Mouse (Mus musculus): ENCODE results near the gene Myo1d.

Gene Myo1d

DNA sequence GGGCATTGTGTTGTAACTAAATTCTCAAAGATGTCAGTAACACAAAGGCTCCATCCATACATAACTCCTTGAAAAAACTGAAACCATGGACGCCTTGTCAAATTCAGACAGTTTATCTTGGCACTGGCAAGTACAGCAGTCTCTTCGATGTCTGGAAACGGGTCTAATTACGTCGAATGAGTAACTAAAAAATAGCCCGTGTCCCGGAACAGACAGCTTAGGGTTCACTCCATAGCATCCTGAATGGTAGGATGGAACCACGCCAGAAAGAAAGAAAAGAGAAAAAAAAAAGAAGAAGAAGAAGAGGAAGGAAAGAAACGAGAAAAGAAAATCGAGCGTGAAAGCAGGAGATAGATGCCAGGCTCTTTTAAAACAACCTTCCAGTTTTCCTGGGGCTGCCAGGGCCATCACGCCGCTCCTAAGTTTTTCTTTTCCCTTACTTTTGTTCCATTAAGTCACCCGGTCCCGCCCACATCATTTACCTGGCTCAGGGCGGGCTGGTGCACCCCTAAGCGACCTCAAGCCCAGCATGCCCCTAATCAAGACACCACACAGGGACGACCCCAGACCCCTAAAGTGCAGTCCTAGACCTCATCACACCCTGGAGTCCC is 804 bp downstream of the Myo1d start:
- DNase-seq (ENCODE audit: low spot score) = no peak

DNA sequence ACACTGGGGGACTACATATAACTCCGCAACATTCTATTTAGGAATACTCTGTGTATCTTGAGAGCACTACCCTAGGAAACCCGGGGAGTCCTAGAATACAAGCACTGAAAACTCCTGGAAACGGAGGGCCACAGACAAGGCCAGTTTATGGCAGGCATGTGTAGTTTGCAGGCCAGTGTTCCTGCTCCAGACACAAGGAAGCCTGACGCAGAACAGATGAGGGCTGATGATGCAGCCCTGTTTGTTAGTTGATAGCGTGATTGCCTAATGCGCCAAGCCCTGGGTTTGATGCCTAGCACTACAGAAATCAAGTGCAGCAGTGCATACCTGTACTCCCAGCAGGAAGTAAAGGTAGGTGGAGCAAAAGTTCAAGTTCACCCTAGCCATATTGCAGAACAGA is 1.7 kb downstream of the Myo1d start:
- no peak for DNase-seq (ENCODE audit: low spot score)

DNA sequence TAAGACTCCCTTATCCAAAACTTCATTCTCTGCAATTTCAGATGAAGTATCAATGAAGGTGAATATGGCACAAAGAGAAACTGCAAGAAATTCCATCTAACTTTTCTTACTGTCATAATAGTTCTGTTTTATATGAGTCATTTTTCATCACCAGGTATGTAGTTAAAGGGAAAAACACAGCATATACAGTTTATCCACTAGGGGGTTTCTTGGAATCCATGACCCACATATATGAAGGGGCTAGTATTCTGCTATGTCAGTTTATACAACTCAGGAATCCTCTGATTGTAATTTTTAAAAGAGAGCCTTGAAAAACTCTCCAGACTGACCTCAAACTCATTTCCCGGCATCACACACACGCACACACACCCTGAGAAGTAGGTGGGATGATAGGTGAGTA is 2.1 kb downstream of the Myo1d start:
- no peak for DNase-seq (ENCODE audit: low spot score)

DNA sequence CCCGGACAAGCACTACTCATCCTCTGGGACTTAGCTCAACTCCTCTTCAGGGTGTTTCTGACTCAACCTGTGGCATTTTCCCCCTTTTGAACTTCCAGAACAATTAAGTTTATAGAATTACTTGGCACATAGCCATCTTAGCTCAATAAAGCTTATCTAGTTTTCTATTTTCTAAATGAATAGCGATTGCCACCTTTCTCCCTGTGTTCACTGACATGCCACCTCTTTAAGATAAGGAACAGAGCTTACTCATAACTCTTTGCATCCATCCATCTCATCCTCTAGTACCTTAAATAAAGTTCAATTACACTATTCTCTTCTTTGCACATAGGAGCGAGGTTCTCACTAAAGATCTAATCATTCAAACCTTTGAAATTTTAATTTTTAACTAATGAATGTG is 4.3 kb downstream of the Myo1d start:
- no peak for DNase-seq (ENCODE audit: low spot score)

DNA sequence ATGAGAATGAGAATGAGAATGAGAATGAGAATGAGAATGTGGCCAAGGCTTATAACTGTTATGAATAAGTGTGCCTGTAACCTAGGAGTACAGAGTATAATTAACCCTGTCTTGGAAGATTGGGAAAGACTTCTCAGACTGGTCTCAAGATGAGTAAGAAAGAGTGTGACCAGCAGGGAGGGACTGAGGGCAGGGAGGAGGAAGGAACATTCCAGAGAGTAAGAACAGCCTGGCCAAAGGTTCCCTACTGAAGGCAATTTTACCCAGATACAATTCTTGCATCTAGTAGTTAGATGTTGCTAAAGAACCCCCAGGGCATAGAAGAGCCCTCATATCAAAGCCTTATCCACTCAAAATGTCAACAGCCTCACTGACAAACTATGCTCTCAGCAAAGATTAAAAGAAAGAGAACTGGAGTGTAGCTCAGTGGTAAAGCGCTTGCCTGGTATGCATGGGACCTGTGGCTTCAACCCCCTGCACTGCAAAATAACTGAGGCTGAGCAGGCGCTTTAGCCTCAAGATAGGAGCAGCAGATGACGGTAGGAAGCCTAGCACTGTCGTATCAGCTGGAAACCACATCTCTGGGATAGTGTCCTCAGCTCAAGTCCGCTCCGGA is 7.1 kb downstream of the Myo1d start:
- DNase-seq (ENCODE audit: low spot score) = no peak

DNA sequence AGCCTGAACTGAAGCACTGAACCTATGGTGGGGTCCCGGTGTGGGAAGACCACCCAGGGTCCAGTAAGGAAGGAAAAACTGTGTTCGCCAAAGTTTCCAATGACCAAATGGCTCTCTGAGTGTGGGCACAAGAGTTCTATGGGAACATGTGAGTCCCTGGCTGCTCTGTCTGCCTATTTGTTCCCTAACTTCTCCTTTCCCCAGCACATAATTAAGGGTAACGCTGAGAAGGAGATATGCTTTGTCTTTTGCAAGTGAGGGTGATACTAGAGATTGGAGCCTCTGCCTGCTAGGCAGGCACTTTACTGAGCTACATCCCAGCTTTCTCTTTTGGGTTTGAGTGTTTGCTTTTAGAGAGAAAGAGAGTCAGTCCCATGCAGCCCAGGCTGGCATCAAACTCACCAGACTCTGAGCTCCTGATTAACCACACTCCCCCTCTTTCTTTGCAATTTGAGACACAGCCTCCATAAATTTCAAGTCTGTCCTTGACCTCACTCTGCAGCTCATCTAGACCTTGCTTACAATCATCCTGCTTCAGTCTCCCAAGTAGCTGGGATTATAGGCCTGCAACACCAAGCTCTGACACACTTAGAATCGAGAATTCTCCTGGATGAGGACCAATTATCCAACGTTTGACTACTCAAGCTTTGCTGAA is 8.1 kb downstream of the Myo1d start:
- no peak for DNase-seq (ENCODE audit: low spot score)

DNA sequence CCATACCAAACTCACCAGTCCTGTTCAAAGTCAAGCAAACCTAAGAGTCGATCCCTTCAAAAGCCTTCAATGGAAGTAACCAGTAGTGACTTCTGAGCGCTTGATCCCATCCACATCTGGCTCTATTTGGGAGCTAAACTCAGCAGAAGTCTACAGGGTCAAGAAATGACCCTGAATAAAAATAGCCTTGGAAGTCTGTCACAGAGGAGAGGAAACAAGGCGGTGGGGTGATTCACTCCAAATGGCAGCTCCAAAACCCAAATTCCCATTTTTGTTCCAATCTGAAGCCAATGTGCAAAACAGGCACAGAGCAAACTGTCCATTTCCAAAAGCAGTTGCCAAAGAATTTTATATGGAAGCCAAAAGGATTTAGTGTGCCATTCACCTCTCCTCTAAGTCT is 8.6 kb downstream of the Myo1d start:
- DNase-seq (ENCODE audit: low spot score) = no peak

DNA sequence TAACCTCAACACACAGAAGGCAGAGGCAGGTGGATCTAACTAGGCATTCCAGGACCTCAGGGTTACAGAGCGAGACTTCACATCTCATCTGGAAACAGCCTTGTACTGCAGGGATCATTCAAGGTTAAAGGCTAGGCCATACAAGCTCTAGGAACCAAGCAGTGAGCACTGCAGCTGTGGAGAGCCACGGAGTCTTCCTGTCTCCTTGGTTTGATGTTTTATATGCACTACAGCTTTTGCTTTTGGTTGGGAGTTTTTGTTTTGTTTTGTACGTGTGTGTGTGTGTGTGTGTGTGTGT is 12.6 kb downstream of the Myo1d start:
- DNase-seq (ENCODE audit: low spot score) = no peak

DNA sequence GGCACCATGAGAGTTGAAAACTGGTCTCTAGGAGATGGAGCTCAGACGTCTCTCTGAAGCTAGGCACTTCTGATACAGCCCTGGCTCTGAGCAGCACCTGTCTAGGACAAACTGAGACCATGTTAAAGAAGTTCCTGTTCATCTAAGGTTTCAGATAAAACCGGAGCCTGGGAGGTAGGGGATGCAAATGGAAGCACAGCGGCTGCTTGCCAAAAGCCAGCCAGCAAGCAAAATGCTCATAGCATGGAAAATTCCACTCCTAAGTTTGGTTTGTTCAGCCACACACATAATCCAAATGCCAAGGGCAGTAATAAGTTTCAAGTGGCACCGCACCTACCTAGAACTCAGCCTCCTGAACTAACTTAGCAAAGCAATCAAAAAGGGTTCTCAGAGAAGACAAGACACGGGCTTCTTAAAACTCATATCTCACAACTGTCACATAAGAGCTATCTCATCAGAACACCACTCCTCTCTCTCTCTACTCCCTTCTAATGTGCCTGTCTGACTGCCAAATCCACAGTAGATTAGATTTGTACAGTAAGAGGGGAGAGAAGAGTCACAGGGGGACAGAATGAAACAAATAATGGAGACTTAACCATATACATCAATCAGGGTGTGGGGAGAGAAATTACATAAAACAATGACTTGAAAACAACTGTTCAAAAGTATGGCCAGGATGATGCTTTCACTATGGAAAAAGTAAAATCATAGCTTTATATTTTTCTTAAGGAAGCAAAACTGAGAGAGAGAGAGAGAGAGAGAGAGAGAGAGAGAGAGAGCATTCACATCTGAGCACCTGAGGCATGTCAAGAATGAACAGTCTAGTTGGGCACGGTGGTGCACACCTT is 13.1 kb downstream of the Myo1d start:
- DNase-seq (ENCODE audit: low spot score) = no peak

DNA sequence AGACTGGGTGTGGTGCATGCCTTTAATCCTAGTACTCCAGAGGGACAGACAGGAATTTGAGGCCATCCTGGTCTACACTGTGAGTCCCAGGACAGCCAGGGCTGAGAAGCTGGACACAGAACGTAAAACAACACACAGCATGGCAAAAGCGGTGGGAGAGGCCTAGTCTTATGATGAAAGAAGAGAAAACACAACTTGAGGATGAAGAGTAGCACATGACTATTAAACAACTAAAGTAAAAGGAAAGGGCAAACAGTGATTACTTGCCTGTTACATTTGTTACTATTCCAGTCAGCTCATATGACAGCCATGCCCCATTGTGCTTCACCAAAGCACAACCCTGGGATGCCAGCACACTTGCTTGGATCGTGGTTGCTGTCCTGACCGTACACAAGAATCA is 13.8 kb downstream of the Myo1d start:
- no peak for DNase-seq (ENCODE audit: low spot score)

DNA sequence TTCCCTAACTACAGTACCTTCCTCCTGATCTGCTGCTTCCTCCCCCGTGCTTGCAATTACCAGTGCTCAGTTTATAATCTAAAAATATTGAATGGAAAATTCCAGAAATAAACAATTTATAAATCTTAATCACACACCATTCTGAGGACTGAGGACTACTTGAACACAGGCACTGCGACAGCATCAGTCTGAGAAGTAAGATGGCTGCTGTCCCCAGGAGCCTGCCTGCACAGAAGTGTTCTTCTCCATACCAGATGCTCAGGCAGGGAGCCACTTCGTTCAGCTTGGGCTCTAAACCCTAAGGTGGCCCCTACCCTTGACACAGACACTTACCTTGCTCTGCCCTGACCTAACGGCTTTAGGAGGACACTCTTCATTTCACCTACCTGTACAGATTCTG is 17.8 kb downstream of the Myo1d start:
- DNase-seq (ENCODE audit: low spot score) = no peak

DNA sequence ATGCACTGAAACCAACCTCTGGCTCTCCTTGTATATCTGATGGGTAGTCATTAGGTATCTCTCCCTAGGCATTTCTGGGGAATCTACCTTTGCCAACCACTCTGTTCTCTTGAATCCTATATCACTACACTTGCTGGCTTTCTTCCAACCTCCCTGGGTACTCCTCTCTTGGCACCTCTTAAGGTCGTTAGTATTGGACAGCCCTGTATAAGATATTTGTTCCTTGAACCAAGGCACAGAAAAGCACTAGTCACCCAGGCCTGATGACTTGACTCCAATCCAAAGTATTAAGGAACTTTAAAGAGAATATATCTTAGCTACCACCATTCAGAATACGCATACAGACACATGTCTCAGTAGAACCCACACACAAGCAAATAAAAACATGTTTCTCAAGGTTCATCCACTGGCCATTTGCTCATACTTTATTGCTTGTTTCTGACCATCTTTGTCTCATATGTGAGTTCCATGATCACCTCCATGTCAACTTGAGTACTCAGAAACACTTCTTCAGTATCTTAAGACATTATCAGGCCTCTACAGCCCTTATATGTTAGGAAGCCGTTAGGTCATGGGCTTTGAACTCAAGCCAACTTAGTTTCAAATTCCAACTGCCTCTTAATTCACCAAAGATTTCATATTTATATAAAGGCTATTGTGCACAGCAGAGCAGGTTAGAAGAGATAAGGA is 18.4 kb downstream of the Myo1d start:
- DNase-seq (ENCODE audit: low spot score) = no peak

DNA sequence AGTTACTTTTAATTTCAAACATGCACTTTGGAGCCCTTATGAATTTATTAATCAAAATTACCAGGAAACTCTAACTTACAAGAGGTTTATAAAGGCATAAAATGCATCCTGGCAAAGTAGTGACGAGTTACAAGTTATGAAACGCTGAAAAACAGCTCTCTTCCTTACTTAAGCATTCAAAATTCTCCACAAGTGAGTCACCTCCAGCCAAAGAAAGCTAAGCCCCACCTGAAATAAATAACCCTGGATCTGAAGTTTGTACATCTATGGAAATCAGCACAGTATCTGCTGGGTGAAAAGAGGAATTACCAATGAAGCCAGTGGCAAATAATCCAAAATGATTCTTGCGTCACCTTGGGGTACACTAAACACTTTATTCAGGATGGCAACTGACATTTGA is 20.8 kb downstream of the Myo1d start:
- DNase-seq (ENCODE audit: low spot score) = no peak

DNA sequence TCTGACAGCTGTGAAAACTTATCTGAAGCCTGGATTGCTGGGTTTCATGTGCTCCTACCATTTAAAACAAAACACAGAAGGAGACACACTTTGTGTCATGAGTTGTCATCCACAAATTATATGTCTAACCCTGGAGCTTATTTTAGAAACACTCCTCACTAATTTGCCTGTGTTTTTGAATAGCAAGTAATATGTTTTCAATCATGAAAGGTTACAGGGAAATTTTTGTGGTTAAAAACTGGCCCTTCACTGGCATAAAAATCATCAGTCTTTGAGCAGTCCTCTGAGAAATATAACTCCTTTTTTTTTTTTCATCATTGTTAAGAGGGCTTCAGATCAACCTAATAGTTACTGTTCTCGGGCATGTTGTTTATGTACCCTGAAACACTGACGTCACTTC is 25.6 kb downstream of the Myo1d start:
- DNase-seq (ENCODE audit: low spot score) = no peak

DNA sequence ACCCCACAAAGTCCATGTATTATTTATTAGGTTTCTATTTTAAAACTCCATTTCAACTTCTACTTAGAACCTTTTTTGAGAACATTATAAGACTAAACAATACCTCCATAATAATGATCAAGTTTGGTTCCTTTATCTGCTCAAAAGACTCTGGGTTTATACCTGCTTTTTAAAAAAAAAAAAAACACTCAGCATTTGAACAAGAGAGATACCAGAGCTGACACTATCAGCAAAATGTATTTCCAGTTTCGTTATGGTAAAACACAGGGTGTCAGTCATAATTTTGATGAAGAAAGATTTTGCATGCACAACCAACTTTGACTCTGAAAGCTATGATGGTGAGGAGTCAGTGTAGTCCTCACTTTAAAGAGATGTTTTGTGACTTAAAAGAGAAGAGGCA is 28.7 kb downstream of the Myo1d start:
- no peak for DNase-seq (ENCODE audit: low spot score)

DNA sequence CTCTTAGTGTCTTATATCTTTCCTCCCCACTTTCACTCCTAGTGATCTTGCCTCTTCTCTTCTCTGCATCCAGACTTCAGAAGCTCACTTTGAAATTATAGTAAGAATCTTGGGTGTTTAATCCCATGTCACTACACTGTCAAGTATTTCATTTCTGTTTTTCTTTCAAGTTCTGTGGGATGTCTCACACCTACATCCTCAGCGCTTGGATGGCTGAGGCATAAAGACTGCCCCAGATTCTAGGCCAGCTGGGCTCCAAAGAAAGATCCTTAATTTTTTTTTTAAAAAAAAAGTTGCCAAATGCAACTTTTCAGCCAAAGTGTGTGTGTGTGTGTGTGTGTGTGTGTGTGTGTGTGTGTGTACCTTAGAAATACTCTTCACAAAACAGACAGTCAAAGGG is 30.6 kb downstream of the Myo1d start:
- no peak for DNase-seq (ENCODE audit: low spot score)

DNA sequence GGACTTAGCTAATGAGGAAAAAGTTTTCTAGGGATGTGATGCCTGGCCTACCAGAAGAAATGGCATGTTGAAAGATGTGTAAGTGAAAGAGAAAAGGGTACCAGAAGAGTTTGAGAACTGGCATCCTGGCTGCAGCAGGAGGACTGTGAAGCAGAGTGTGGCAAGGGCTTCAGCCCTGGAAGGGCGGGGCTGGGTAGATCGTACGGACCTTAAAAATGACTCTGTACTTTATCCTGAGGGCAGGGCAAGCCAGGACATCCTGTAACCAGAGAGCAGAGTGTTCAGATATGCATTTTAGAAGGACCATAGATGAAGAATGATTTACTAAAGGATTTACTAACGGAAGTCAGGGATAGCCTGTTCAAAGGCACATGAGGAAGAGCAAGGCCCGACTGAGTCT is 34.4 kb downstream of the Myo1d start:
- no peak for DNase-seq (ENCODE audit: low spot score)

DNA sequence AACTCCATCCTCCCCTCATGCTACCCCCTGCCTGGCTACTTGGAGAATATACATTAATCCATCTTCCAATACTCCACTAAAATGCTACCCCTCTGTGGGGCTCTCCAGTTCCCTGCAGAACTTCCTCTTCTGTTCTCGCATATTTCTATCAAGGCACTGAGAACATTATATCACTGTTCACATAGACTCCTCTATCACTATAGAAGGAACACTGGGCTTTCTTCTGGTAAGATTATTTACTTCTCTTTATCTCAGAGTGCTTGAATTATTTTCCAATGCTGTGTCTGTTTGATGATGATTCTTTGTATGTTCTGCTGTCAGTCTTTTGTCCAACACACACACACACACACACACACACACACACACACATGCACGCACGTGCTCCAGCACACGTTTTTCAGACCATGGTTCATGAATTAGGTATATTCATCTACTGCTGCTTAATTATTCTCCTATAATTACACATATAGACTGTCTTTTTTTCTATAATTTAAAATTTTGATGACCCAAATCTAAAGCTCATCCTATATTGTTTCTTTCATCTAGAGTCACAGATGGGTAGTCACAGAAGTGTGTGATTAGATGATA is 35.9 kb downstream of the Myo1d start:
- no peak for DNase-seq (ENCODE audit: low spot score)

DNA sequence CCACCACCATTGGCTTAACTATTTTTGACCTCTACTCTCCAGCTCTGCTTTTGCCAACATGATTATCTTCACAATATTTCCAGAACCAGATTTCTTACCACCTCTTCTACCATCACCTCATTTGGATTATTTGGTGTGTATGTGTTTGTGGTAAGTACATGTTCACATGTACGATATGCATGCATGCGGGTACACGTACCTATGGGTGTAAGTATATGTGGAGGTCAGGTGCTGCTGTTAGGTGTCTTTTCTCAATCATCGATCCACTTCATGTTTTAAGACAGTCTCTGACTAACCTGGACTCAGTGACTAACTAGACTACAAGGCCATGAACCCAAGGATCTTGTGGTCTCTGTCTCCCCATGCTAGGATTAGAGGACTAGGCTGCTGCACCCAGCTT is 37.4 kb downstream of the Myo1d start:
- no peak for DNase-seq (ENCODE audit: low spot score)

DNA sequence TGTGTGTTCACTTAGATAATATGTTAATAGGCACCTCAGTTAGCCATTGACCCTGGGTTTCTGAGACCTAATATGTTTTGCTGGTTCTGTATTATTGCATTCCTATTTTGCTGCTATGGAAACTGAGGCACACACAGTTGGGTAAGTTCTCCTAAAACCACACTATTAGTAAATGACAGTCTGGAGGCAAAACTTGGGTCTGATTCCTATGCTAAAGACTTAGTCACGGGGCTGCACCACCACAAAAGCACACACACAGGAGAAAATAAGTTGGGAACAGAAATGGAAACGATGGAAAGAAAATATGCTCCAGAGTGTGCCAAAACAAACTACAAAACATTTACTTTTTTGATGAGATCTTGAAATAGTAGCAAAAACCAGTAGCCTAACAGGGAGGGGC is 45.1 kb downstream of the Myo1d start:
- DNase-seq (ENCODE audit: low spot score) = no peak

DNA sequence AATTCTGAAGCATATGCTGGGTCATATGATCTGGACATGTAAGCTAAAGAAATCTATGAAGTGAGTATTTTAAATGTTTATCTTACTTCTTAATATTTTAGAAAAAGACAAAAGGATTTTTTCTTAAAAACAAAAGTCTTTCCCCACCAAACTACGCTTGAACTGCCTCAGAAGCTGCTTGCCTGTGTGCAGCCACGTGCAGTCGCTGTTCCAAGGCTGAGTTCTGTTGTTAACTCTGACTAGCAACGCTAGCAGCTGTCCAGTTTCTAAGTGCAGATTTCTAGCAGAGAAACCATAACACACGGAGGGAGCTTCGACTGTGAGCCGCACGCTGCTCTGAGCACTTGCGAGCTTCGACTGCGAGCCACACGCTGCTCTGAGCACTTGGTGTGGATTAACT is 55.1 kb downstream of the Myo1d start:
- no peak for DNase-seq (ENCODE audit: low spot score)

DNA sequence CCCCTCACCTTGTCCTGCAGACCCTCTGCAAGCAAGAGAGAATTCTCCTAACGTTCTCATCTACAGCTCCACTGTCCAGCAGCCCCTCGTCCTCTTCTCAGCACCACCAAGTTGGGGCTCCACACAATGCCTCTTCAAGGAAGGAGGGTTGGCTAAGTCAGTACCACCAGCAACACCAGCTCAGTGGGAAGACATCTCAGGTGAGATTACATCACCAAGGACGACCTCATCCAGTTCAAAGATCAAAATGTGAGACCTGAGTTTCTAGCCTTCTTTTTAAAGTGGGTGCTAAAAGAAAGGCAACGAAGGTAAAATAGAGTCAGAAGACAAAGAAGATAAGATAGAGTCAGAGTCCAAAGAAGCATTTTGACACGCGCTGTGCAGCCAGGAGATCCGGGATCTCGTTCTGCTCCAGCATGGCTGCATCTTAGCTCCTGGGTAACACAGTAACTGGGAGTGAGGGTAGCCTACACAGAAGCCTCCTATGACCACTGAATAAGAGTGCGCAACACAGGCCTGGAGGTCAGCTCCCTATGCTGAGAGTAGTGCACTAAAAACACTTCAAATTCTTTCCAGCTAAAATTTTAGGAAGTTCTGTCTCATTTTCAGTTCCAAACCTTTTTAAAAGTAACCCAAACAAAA is 56.3 kb downstream of the Myo1d start:
- DNase-seq (ENCODE audit: low spot score) = no peak

Measured in spleen, adult 12 weeks (tissue).